Mouse (Mus musculus): ENCODE data around the gene Aspdh. TPM values are rescaled to one million over a fixed set of nuclear protein-coding genes. Genes with fewer than 3 reads are reported as not detected.

The Aspdh gene
- 3.4 and 5.1 TPM in 2 replicates for polyA plus RNA-seq (2016; fragmentation: Nextera tagmentation; extraction: Ambion mirVana)

GRCm38 (mm10) chr7:44465111-44465510, at the start of gene Aspdh:
Gene Aspdh, plus strand, starts transcription at chr7:44465391.
- no peak for ATAC-seq (ENCODE audit: low FRiP score, low read depth)
- no peaks in the 10 kb centered on the region for H3K9me3 ChIP-seq
- H3K9ac ChIP-seq (replicated peaks), result peak within 1 kb of the TSS; percentile 12; the same call in 1 of the 2 replicates
- peaks cover 36% of the 10 kb centered on the region for H3K36me3 ChIP-seq
- H3K4me1 ChIP-seq, result peaks cover 57% of the 10 kb centered on the region
- peaks cover 26% of the 10 kb centered on the region for H3K27me3 ChIP-seq
- no peak within 1 kb of the TSS for H3K4me3 ChIP-seq
- 50% methylated on average over 2 of the region's 2 CpGs for WGBS
- H3K27ac ChIP-seq (replicated peaks), result peak within 1 kb of the TSS; percentile 89
- H3K4me2 ChIP-seq (replicated peaks), result peak within 1 kb of the TSS; percentile 6; the same call in 1 of the 2 replicates

- H3K36me3 ChIP-seq, result no peaks in the 10 kb centered on the region
- peak overlapping the region; percentile 52 for H3K9ac ChIP-seq (replicated peaks)
- WGBS, result 5% methylated on average over 8 of the region's 8 CpGs
- no peaks in the 10 kb centered on the region for H3K9me3 ChIP-seq
- H3K4me1 ChIP-seq, result peaks cover 41% of the 10 kb centered on the region
- peak overlapping the region; percentile 81 for H3K4me3 ChIP-seq
- peak overlapping the region; percentile 94 for H3K4me2 ChIP-seq (replicated peaks)
- peaks cover 9% of the 10 kb centered on the region; the same call in 1 of the 2 replicates for H3K27me3 ChIP-seq
- peak overlapping the region; percentile 100 for H3K27ac ChIP-seq (replicated peaks)
- no peak for ATAC-seq (ENCODE audit: low FRiP score, low read depth)
These were observed 37.5 kb upstream of the Aspdh start for GRCm38 (mm10) chr7:44427666-44428065.

- no peaks in the 10 kb centered on the region for H3K9me3 ChIP-seq
- ATAC-seq (ENCODE audit: low FRiP score, low read depth), result peak; percentile 47
- peak overlapping the region; percentile 94 for H3K4me2 ChIP-seq (replicated peaks)
- H3K27me3 ChIP-seq, result peaks cover 9% of the 10 kb centered on the region; the same call in 1 of the 2 replicates
- no peaks in the 10 kb centered on the region for H3K36me3 ChIP-seq
- peak overlapping the region; percentile 81 for H3K4me3 ChIP-seq
- WGBS, result 1% methylated on average over 19 of the region's 38 CpGs
- H3K9ac ChIP-seq (replicated peaks), result peak overlapping the region; percentile 94
- H3K4me1 ChIP-seq, result peaks cover 48% of the 10 kb centered on the region
- peak overlapping the region; percentile 100 for H3K27ac ChIP-seq (replicated peaks)
These were observed 36.8 kb upstream of the Aspdh start for GRCm38 (mm10) chr7:44428171-44428950.

GRCm38 (mm10) chr7:44428968-44429521, 36.1 kb upstream of the Aspdh start, which contains the start of gene Lrrc4b:
Gene Lrrc4b, plus strand, starts transcription at chr7:44429018.
- 0% methylated on average over 44 of the region's 69 CpGs for WGBS
- Histone ChIP-seq H3K27me3 (peaks cover 9% of the 10 kb centered on the region; the same call in 1 of the 2 replicates), H3K4me3 (peak within 1 kb of the TSS; percentile 81), H3K27ac (replicated peaks) (peak within 1 kb of the TSS; percentile 100), H3K9ac (replicated peaks) (peak within 1 kb of the TSS; percentile 94), H3K4me1 (peaks cover 53% of the 10 kb centered on the region), H3K9me3 (no peaks in the 10 kb centered on the region), H3K4me2 (replicated peaks) (peak within 1 kb of the TSS; percentile 94), H3K36me3 (0 out of 2 replicates have a peak, but pooled peaks cover 3% of the 10 kb centered on the region)
- ATAC-seq (ENCODE audit: low FRiP score, low read depth), result peak; percentile 67

GRCm38 (mm10) chr7:44429534-44430488, 35.4 kb upstream of the Aspdh start:
- no peaks in the 10 kb centered on the region for H3K9me3 ChIP-seq
- H3K4me3 ChIP-seq, result peak overlapping the region; percentile 81
- H3K4me1 ChIP-seq, result peaks cover 53% of the 10 kb centered on the region
- H3K27ac ChIP-seq (replicated peaks), result peak overlapping the region; percentile 100
- ATAC-seq (ENCODE audit: low FRiP score, low read depth), result peak; percentile 25
- H3K27me3 ChIP-seq, result peaks cover 9% of the 10 kb centered on the region; the same call in 1 of the 2 replicates
- H3K4me2 ChIP-seq (replicated peaks), result peak overlapping the region; percentile 94
- peak overlapping the region; percentile 94 for H3K9ac ChIP-seq (replicated peaks)
- H3K36me3 ChIP-seq, result 0 out of 2 replicates have a peak, but pooled peaks cover 7% of the 10 kb centered on the region
- WGBS, result under 1% methylated on average over 25 of the region's 32 CpGs

- Histone ChIP-seq H3K4me2 (replicated peaks) (no peak overlapping the region), H3K36me3 (peaks cover 16% of the 10 kb centered on the region; the same call in 1 of the 2 replicates), H3K4me1 (peaks cover 47% of the 10 kb centered on the region), H3K9me3 (no peaks in the 10 kb centered on the region), H3K27ac (replicated peaks) (no peak overlapping the region), H3K9ac (replicated peaks) (no peak overlapping the region), H3K27me3 (0 out of 2 replicates have a peak, but pooled peaks cover 2% of the 10 kb centered on the region), H3K4me3 (no peak overlapping the region)
- 72% methylated on average over 6 of the region's 6 CpGs for WGBS
- ATAC-seq (ENCODE audit: low FRiP score, low read depth), result no peak
These were observed 32.6 kb upstream of the Aspdh start for GRCm38 (mm10) chr7:44432550-44432949.

GRCm38 (mm10) chr7:44433371-44433770, 31.8 kb upstream of the Aspdh start:
- Histone ChIP-seq H3K36me3 (peaks cover 16% of the 10 kb centered on the region; the same call in 1 of the 2 replicates), H3K27ac (replicated peaks) (no peak overlapping the region), H3K4me1 (peaks cover 39% of the 10 kb centered on the region), H3K27me3 (no peaks in the 10 kb centered on the region), H3K9me3 (no peaks in the 10 kb centered on the region), H3K9ac (replicated peaks) (no peak overlapping the region), H3K4me2 (replicated peaks) (no peak overlapping the region), H3K4me3 (no peak overlapping the region)
- 7% methylated on average over 7 of the region's 7 CpGs for WGBS
- peak; percentile 28; the same call in 1 of the 2 replicates for ATAC-seq (ENCODE audit: low FRiP score, low read depth)

GRCm38 (mm10) chr7:44434089-44434488, 31.1 kb upstream of the Aspdh start:
- H3K9me3 ChIP-seq, result no peaks in the 10 kb centered on the region
- H3K4me2 ChIP-seq (replicated peaks), result no peak overlapping the region
- ATAC-seq (ENCODE audit: low FRiP score, low read depth), result no peak
- H3K36me3 ChIP-seq, result peaks cover 16% of the 10 kb centered on the region; the same call in 1 of the 2 replicates
- peaks cover 38% of the 10 kb centered on the region for H3K4me1 ChIP-seq
- no peak overlapping the region for H3K9ac ChIP-seq (replicated peaks)
- no peak overlapping the region for H3K27ac ChIP-seq (replicated peaks)
- WGBS, result 79% methylated on average over 9 of the region's 9 CpGs
- H3K4me3 ChIP-seq, result no peak overlapping the region
- H3K27me3 ChIP-seq, result no peaks in the 10 kb centered on the region

- peaks cover 27% of the 10 kb centered on the region for H3K4me1 ChIP-seq
- no peak for ATAC-seq (ENCODE audit: low FRiP score, low read depth)
These were observed 29.4 kb upstream of the Aspdh start for GRCm38 (mm10) chr7:44435796-44436195.

GRCm38 (mm10) chr7:44436267-44436666, 28.9 kb upstream of the Aspdh start:
- no peak overlapping the region for H3K9ac ChIP-seq (replicated peaks)
- no peak overlapping the region for H3K27ac ChIP-seq (replicated peaks)
- H3K4me1 ChIP-seq, result peaks cover 26% of the 10 kb centered on the region
- no peak for ATAC-seq (ENCODE audit: low FRiP score, low read depth)
- no peak overlapping the region for H3K4me3 ChIP-seq
- no peak overlapping the region for H3K4me2 ChIP-seq (replicated peaks)
- H3K27me3 ChIP-seq, result peaks cover 12% of the 10 kb centered on the region; the same call in 1 of the 2 replicates
- WGBS, result 21% methylated on average over 1 of the region's 1 CpGs
- peaks cover 16% of the 10 kb centered on the region; the same call in 1 of the 2 replicates for H3K36me3 ChIP-seq
- no peaks in the 10 kb centered on the region for H3K9me3 ChIP-seq

More at GRCm38 (mm10) chr7:44435796-44436195, 29.4 kb upstream of the Aspdh start:
- Histone ChIP-seq H3K36me3 (peaks cover 16% of the 10 kb centered on the region; the same call in 1 of the 2 replicates), H3K9ac (replicated peaks) (no peak overlapping the region), H3K27ac (replicated peaks) (no peak overlapping the region), H3K9me3 (no peaks in the 10 kb centered on the region), H3K4me3 (no peak overlapping the region), H3K4me2 (replicated peaks) (no peak overlapping the region), H3K27me3 (peaks cover 12% of the 10 kb centered on the region; the same call in 1 of the 2 replicates)
- WGBS, result 70% methylated on average over 5 of the region's 5 CpGs

GRCm38 (mm10) chr7:44437188-44437587, 28.0 kb upstream of the Aspdh start:
- no peak overlapping the region for H3K4me2 ChIP-seq (replicated peaks)
- H3K4me3 ChIP-seq, result no peak overlapping the region
- no peak for ATAC-seq (ENCODE audit: low FRiP score, low read depth)
- no peak overlapping the region for H3K27ac ChIP-seq (replicated peaks)
- 80% methylated on average over 1 of the region's 1 CpGs for WGBS
- H3K27me3 ChIP-seq, result peaks cover 12% of the 10 kb centered on the region; the same call in 1 of the 2 replicates
- H3K9ac ChIP-seq (replicated peaks), result no peak overlapping the region
- peaks cover 26% of the 10 kb centered on the region for H3K4me1 ChIP-seq
- peaks cover 16% of the 10 kb centered on the region; the same call in 1 of the 2 replicates for H3K36me3 ChIP-seq
- H3K9me3 ChIP-seq, result no peaks in the 10 kb centered on the region

Measured in midbrain, embryonic 12.5 days (tissue).